Mouse (Mus musculus): ENCODE measurements around the gene Clec16a. TPM values are rescaled to one million over a fixed set of nuclear protein-coding genes. Genes with fewer than 3 reads are reported as not detected.
A peak's percentile ranks its signal among the peaks of the same experiment; 100 is the strongest.

The Clec16a gene
- polyA plus RNA-seq, 1 experiment from 2014 or later, result 32.5 TPM

GRCm38 (mm10) chr16:10581234-10581898 is 36.2 kb downstream of the Clec16a start:
- no peak for ATAC-seq (replicated peaks; ENCODE audit: low FRiP score, low read depth)
- Histone ChIP-seq H3K27me3 (ENCODE audit: insufficient read depth, low read length) (no peaks in the 10 kb centered on the region), H3K4me1 (replicated peaks; ENCODE audit: insufficient read depth, low read length) (no peaks in the 10 kb centered on the region), H3K9ac (ENCODE audit: low read depth, low read length) (no peak overlapping the region), H3K4me3 (replicated peaks; ENCODE audit: low read depth, low read length) (no peak overlapping the region), H3K27ac (no peak overlapping the region), H3K36me3 (ENCODE audit: insufficient read depth, low read length) (peaks cover 25% of the 10 kb centered on the region), H3K4me2 (ENCODE audit: low read length) (no peak overlapping the region), H3K9me3 (replicated peaks; ENCODE audit: low read length) (no peaks in the 10 kb centered on the region)
- WGBS, result 86% methylated on average over 2 of the region's 2 CpGs
- no peak for DNase-seq (ENCODE audit: low spot score)
- TF ChIP-seq CTCF (IDR thresholded peaks at IDR 0.05; ENCODE audit: low read depth), result no peak

DNA sequence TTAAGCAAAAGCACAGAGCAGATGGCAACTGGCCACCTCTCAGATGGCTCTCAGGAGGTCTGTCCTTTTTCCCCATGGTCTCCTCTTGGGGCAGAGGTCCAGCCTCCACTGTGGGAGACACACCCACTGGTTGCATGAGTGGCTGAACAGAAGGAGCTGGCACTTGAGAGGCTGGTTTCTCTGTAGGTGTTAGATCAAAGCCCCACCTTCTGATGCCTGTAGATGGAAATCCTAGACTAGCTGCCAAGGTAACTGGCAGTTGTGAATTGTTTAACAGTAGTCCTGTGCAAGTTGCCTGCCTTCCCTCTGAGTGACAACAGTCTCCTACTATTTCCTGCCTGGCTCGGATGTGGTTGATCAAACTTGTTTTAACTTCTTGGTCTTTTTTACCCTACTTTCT is 40.0 kb downstream of the Clec16a start:
- no peak for DNase-seq (ENCODE audit: low spot score)
- no peaks in the 10 kb centered on the region for H3K27me3 ChIP-seq (ENCODE audit: insufficient read depth, low read length)
- H3K27ac ChIP-seq, result no peak overlapping the region
- H3K4me3 ChIP-seq (replicated peaks; ENCODE audit: low read depth, low read length), result no peak overlapping the region
- no peak overlapping the region for H3K4me2 ChIP-seq (ENCODE audit: low read length)
- TF ChIP-seq CTCF (IDR thresholded peaks at IDR 0.05; ENCODE audit: low read depth), result no peak
- 62% methylated on average over 1 of the region's 1 CpGs for WGBS
- no peaks in the 10 kb centered on the region for H3K9me3 ChIP-seq (replicated peaks; ENCODE audit: low read length)
- peaks cover 18% of the 10 kb centered on the region for H3K36me3 ChIP-seq (ENCODE audit: insufficient read depth, low read length)
- H3K4me1 ChIP-seq (replicated peaks; ENCODE audit: insufficient read depth, low read length), result no peaks in the 10 kb centered on the region
- no peak overlapping the region for H3K9ac ChIP-seq (ENCODE audit: low read depth, low read length)
- ATAC-seq (replicated peaks; ENCODE audit: low FRiP score, low read depth), result no peak

GRCm38 (mm10) chr16:10586546-10586945 is 41.4 kb downstream of the Clec16a start:
- H3K4me1 ChIP-seq (replicated peaks; ENCODE audit: insufficient read depth, low read length), result no peaks in the 10 kb centered on the region
- no peaks in the 10 kb centered on the region for H3K27me3 ChIP-seq (ENCODE audit: insufficient read depth, low read length)
- peak; percentile 53; the same call in 1 of the 2 replicates for TF ChIP-seq CTCF (IDR thresholded peaks at IDR 0.05; ENCODE audit: low read depth)
- no peak for ATAC-seq (replicated peaks; ENCODE audit: low FRiP score, low read depth)
- H3K36me3 ChIP-seq (ENCODE audit: insufficient read depth, low read length), result peaks cover 11% of the 10 kb centered on the region; the same call in 1 of the 2 replicates
- H3K9me3 ChIP-seq (replicated peaks; ENCODE audit: low read length), result no peaks in the 10 kb centered on the region
- no peak overlapping the region for H3K27ac ChIP-seq
- 91% methylated on average over 3 of the region's 3 CpGs for WGBS
- no peak overlapping the region for H3K4me2 ChIP-seq (ENCODE audit: low read length)
- no peak overlapping the region for H3K4me3 ChIP-seq (replicated peaks; ENCODE audit: low read depth, low read length)
- no peak overlapping the region for H3K9ac ChIP-seq (ENCODE audit: low read depth, low read length)
- DNase-seq (ENCODE audit: low spot score), result no peak

- no peak for TF ChIP-seq CTCF (IDR thresholded peaks at IDR 0.05; ENCODE audit: low read depth)
- Histone ChIP-seq H3K27me3 (ENCODE audit: insufficient read depth, low read length) (no peaks in the 10 kb centered on the region), H3K9ac (ENCODE audit: low read depth, low read length) (no peak overlapping the region), H3K4me2 (ENCODE audit: low read length) (no peak overlapping the region), H3K4me1 (replicated peaks; ENCODE audit: insufficient read depth, low read length) (no peaks in the 10 kb centered on the region), H3K9me3 (replicated peaks; ENCODE audit: low read length) (no peaks in the 10 kb centered on the region), H3K36me3 (ENCODE audit: insufficient read depth, low read length) (0 out of 2 replicates have a peak, but pooled peaks cover 7% of the 10 kb centered on the region), H3K4me3 (replicated peaks; ENCODE audit: low read depth, low read length) (no peak overlapping the region), H3K27ac (no peak overlapping the region)
- 76% methylated on average over 5 of the region's 5 CpGs for WGBS
- DNase-seq (ENCODE audit: low spot score) (no peak), ATAC-seq (replicated peaks; ENCODE audit: low FRiP score, low read depth) (no peak)
These were observed 55.0 kb downstream of the Clec16a start for GRCm38 (mm10) chr16:10599888-10600740.

DNA sequence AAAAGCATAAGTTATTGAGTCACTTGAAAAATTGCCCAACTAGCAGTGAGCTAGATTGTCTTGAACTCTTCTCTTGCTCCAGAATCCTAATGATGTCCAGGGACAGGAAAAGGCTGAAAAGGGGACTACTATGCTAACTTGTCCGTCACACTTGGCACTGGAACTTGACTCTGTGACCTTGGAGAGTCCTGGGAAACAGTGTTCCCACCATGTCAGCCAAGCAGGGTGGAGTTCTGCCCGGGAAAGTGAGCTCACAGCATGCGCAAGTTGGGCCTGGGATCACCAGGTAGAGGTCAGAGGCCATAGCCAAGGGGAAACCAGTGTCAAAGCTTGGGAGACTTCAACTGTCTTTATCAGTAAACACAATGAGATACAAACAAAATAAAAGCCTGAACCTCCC is 62.7 kb downstream of the Clec16a start:
- Histone ChIP-seq H3K36me3 (ENCODE audit: insufficient read depth, low read length) (peaks cover 9% of the 10 kb centered on the region; the same call in 1 of the 2 replicates), H3K27me3 (ENCODE audit: insufficient read depth, low read length) (no peaks in the 10 kb centered on the region), H3K4me1 (replicated peaks; ENCODE audit: insufficient read depth, low read length) (no peaks in the 10 kb centered on the region), H3K9ac (ENCODE audit: low read depth, low read length) (no peak overlapping the region), H3K4me2 (ENCODE audit: low read length) (no peak overlapping the region), H3K27ac (no peak overlapping the region), H3K4me3 (replicated peaks; ENCODE audit: low read depth, low read length) (no peak overlapping the region), H3K9me3 (replicated peaks; ENCODE audit: low read length) (no peaks in the 10 kb centered on the region)
- WGBS, result 84% methylated on average over 3 of the region's 3 CpGs
- ATAC-seq (replicated peaks; ENCODE audit: low FRiP score, low read depth) (no peak), DNase-seq (ENCODE audit: low spot score) (no peak)
- TF ChIP-seq CTCF (IDR thresholded peaks at IDR 0.05; ENCODE audit: low read depth), result no peak

- Histone ChIP-seq H3K9ac (ENCODE audit: low read depth, low read length) (no peak overlapping the region), H3K27ac (no peak overlapping the region), H3K4me1 (replicated peaks; ENCODE audit: insufficient read depth, low read length) (no peaks in the 10 kb centered on the region), H3K36me3 (ENCODE audit: insufficient read depth, low read length) (peaks cover 9% of the 10 kb centered on the region; the same call in 1 of the 2 replicates), H3K4me2 (ENCODE audit: low read length) (no peak overlapping the region), H3K4me3 (replicated peaks; ENCODE audit: low read depth, low read length) (no peak overlapping the region), H3K9me3 (replicated peaks; ENCODE audit: low read length) (no peaks in the 10 kb centered on the region), H3K27me3 (ENCODE audit: insufficient read depth, low read length) (no peaks in the 10 kb centered on the region)
- no peak for TF ChIP-seq CTCF (IDR thresholded peaks at IDR 0.05; ENCODE audit: low read depth)
- WGBS, result 89% methylated on average over 7 of the region's 7 CpGs
- ATAC-seq (replicated peaks; ENCODE audit: low FRiP score, low read depth) (no peak), DNase-seq (ENCODE audit: low spot score) (no peak)
These were observed 64.8 kb downstream of the Clec16a start for GRCm38 (mm10) chr16:10609921-10610320.

Data from kidney, postnatal 0 days (tissue).